Mouse (Mus musculus) cortical plate, adult 2 months (tissue): Measurements from ENCODE around the gene Krtap7-1. TPM values are rescaled to one million over a fixed set of nuclear protein-coding genes. Genes with fewer than 3 reads are reported as not detected.

Experiments used
- H3K27ac ChIP-seq: fragments of 200-500 bp; 2 replicates; pipeline ENCODE4 v1.5.1; 2012; ENCODE audit warnings: low read length, control low read depth, inconsistent platforms; ENCODE audit not compliant: insufficient read depth
- H3K4me1 ChIP-seq: fragments of 200-500 bp; 2 replicates; pipeline ENCODE4 v1.6.1; 2011; ENCODE audit warnings: low read length; ENCODE audit not compliant: control insufficient read depth, insufficient read depth
- H3K4me3 ChIP-seq: fragments of 200-500 bp; 2 replicates; pipeline ENCODE4 v1.5.1; 2011; ENCODE audit warnings: mild to moderate bottlenecking, low read length, control low read depth; ENCODE audit not compliant: insufficient read depth
- CTCF ChIP-seq: fragments of 200-500 bp; IDR thresholded peaks from 2 replicates; pipeline ENCODE4 v1.5.1; 2011; ENCODE audit warnings: mild to moderate bottlenecking, control low read depth, low read length; ENCODE audit not compliant: insufficient read depth; ENCODE audit errors: extremely low read depth
- POLR2A ChIP-seq: fragments of 200-500 bp; IDR thresholded peaks from 2 replicates; pipeline ENCODE4 v1.6.1; 2011; ENCODE audit warnings: mild to moderate bottlenecking, low read length, control low read depth; ENCODE audit not compliant: insufficient read depth; ENCODE audit errors: extremely low read depth
- polyA plus RNA-seq: library from polyadenylated mRNA; depleted of rRNA; stranded (reverse); fragments of >200 nt; gene quantifications from 2 replicates; pipeline ENCODE4 v1.2.3, GENCODE M21; 2012; rRNA removed

Gene Krtap7-1
- polyA plus RNA-seq, 1 experiment, result not detected

DNA sequence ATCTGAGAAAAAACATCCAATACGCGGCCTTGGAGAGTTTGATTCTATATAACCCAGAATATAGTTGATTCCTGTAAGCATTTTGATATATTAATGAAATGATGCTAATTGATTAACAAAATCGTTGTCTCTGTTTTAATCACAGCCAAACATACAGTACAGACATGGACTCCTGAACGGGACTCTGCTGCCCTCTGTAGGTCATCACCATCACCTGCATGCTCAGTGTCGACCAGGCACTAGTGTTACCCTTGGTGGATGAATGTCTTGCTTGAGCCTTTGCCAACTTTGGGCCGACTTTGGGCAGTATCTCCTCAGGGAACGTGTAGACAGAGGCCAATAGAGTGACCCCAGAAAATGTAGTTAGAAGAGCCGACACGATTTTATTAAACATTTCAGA, 9.5 kb upstream of the Krtap7-1 start:
- Histone ChIP-seq H3K27ac (no peak overlapping the region), H3K4me3 (no peak overlapping the region), H3K4me1 (no peaks in the 10 kb centered on the region)
- TF ChIP-seq CTCF (peak; percentile 71), POLR2A (no peak)

DNA sequence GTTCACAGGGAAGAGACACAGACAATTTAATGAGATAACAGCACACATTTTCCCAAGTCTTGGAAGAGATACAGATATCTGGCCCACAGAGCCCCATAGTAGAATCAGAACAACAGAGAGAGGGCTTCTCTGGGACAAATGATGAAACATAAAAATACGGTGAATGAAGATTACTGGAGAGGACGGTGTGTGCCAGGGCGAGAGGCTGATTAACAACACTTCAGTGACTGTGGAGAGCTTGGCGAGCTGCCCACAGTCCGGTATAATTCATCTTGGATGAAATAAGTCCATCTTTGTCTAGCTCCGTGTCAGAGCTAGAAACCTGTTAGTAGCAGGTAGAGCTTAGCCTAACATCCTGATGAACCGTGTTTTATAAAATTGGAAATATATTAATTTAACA, 5.3 kb upstream of the Krtap7-1 start:
- Histone ChIP-seq H3K27ac (no peak overlapping the region), H3K4me3 (no peak overlapping the region), H3K4me1 (no peaks in the 10 kb centered on the region)
- TF ChIP-seq POLR2A, result no peak
- TF ChIP-seq CTCF, result no peak

DNA sequence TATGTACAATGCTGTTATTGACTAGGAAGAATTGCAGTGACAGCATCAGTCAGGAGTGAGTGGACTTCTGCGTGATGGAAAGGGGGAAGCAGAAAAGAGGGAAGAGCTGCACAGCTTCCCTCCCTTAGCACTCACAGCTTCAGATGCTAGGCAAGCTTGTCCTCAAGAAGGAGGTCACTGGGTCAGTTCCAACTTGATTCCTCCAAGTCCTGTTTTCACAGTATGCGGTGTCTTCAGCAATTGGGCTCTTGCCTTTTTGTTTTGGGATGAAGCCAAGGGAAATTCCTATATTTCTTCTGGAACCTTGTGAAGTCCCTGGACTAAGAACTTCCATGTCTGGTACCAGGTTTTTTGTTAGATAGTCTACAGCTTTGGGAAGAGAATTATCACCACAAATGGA, 4.6 kb downstream of the Krtap7-1 start:
- no peaks in the 10 kb centered on the region for H3K4me1 ChIP-seq
- no peak overlapping the region for H3K27ac ChIP-seq
- no peak for TF ChIP-seq CTCF
- no peak for TF ChIP-seq POLR2A
- no peak overlapping the region for H3K4me3 ChIP-seq

DNA sequence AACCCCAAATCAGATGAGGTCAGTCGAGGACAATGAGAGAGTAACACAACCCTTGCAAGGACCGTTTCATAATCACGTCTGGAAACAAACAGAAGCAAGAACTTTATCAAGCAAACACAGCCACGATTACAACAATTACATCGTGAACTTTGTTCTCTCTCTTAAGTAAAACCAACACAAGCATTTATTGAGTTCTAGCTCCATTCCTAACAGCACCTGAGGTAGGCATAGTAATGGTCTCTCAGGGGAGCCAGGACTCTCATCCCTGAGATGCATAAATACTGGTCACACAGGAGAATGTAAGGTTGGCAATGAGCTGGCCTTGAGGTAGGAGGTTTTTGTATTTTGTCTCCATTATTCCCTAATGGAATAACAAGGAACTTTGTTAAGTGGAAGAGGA, 6.3 kb downstream of the Krtap7-1 start:
- Histone ChIP-seq H3K27ac (no peak overlapping the region), H3K4me3 (no peak overlapping the region), H3K4me1 (peaks cover 2% of the 10 kb centered on the region)
- TF ChIP-seq CTCF (no peak), POLR2A (no peak)

DNA sequence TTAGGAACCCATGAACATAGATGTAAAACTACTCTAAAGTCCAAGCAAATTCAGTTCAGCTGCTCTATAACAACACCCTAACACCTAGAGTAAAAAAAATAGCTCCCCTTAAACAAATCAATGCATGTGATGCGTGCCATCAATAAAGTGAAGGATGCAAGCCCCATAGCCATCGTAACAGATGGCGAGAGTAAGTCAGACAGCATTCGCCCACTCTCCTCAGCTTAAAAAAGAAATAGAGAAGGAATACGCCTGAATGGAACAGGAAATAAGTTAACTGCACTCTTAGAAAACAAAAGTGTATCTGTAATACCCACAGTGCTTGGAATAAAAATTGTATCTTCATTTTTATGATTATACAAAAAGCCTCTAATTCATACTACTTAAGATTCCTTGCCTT, 11.1 kb downstream of the Krtap7-1 start:
- TF ChIP-seq CTCF (no peak), POLR2A (no peak)
- no peak overlapping the region for H3K4me3 ChIP-seq
- peaks cover 2% of the 10 kb centered on the region for H3K4me1 ChIP-seq
- no peak overlapping the region for H3K27ac ChIP-seq

DNA sequence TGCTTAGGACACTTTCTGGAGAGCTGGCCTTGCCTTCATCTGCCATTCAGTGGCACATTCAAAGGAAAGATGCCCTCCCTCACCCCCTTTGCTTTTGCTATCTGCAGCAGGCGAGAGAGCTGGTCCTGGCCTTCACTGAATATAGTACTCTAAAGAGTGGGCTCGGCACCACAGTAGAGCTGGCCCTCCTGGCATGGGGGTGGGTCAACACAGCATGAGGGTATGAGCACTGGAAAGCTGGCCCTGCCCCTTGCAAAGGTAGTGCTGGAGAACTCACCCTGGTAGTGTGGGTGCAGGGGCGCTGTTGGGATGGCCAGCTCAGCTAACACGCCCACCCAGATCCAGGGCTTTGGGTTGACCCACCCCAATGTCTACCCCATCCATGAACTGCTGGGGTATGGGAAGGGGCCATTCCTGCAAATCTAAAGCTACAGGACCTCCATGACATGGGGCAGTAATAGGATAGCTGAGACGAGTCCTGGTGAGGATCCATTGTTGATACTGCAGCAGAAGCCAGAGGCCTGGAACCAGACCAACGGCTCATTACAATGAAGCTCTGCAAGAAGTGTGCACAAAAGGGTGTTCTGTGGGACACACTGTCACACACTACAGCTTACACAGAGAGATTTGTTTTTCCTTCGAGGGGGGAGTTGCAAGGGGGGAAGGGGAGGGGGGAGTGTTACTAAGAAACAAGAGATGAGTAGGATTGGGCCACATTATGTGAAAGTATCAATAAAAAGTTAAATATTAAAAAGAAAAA, 12.5 kb downstream of the Krtap7-1 start:
- H3K4me1 ChIP-seq, result peaks cover 2% of the 10 kb centered on the region
- no peak overlapping the region for H3K4me3 ChIP-seq
- no peak for TF ChIP-seq CTCF
- no peak for TF ChIP-seq POLR2A
- H3K27ac ChIP-seq, result no peak overlapping the region

DNA sequence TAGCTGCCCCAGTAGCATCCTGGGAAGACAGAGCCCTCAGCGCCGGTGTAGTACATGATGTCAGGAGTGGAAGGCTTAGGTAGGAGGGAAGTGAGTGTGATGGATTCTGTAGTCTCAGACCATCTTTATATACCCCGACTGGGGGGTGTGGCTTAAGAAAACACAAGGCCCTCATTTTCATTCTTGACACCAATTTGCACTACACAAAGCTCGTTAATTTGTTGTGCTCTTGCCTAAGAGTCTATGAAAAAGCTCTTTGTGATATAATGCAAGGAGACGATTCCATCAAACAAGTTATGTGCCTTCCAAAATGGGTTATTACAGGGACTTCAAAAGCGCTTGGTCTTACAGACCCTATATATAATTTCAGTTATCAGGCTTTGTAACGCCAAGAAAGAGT, 20.3 kb downstream of the Krtap7-1 start, which contains the start of gene Krtap8-1:
Krtap8-1 (minus strand) TSS at position 101 of the 400 bp plus-strand sequence.
- no peak for TF ChIP-seq CTCF
- TF ChIP-seq POLR2A, result no peak
- Histone ChIP-seq H3K4me3 (no peak within 1 kb of the TSS), H3K27ac (no peak within 1 kb of the TSS), H3K4me1 (no peaks in the 10 kb centered on the region)

DNA sequence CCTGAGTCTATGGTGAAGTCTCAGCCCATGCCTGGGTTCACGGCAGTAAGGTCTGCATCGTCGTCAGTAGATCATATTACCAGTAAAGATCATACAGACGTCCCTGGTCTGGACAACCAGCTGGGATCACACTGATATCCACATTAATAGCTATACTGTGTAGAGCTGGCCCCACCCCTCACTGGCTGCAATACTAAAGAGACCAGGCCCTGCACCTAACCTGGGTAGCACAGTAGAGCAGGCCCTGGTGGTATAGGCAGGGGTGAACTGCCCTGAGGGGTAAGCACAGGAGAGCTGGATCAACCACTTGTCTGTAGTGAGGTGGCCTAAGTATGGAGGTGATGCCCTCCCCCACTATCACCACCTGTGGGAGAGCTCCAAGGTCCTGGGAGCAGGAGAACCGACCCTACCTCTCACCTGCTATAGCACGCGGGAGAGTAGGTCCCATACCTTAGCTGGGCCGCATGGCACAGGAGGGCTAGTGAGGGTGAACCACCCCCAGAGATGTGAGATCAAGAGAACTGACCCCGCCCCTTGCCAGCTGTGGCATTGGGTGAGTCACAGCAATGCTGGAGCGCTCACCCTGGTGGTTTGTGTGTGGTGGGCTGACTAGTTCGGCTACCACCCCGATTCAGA, 30.3 kb downstream of the Krtap7-1 start:
- Histone ChIP-seq H3K4me3 (no peak overlapping the region), H3K4me1 (no peaks in the 10 kb centered on the region), H3K27ac (no peak overlapping the region)
- TF ChIP-seq CTCF (no peak), POLR2A (no peak)

DNA sequence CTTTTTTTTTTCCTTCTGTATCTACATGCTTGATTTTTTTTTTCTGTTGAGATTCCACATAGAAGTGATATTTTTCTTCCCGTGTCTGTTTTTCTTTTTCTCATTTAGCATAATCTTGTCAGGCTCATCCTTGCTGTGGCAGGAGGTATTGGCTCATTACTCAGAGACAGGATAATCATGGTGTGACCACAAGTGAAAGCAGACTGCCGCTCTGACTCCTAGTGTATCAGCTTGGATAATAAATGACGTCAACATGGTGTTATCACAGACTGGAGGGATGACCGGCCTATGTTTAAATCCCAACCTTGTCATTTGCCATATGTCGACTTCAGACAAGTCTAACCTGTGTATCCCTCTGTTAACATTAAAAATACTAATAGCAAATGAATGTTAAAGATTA, 46.9 kb downstream of the Krtap7-1 start:
- no peak for TF ChIP-seq CTCF
- no peak for TF ChIP-seq POLR2A
- no peak overlapping the region for H3K4me3 ChIP-seq
- H3K4me1 ChIP-seq, result no peaks in the 10 kb centered on the region
- H3K27ac ChIP-seq, result no peak overlapping the region

Other genes starting within 250 kb of the Krtap7-1 start
- not detected in 2 replicates for gene Krtap21-1, start 104.5 kb downstream of the Krtap7-1 start, polyA plus RNA-seq
- not detected in 2 replicates for gene Krtap6-2, start 88.2 kb downstream of the Krtap7-1 start, polyA plus RNA-seq
- not detected in 2 replicates for gene Krtap8-1, start 20.4 kb downstream of the Krtap7-1 start, polyA plus RNA-seq
- not detected in 2 replicates for gene Krtap11-1, start 62.9 kb upstream of the Krtap7-1 start, polyA plus RNA-seq